Mouse (Mus musculus) megakaryocyte-erythroid progenitor cell, adult 5-6 weeks (primary cell): ENCODE data around the gene Hipk2. TPM values are rescaled to one million over a fixed set of nuclear protein-coding genes. Genes with fewer than 3 reads are reported as not detected.

Experiments used
- ATAC-seq: replicated peaks from 2 replicates; pipeline ENCODE4 v1.8.0; 2016; ENCODE audit warnings: mild to moderate bottlenecking, inconsistent platforms; ENCODE audit not compliant: severe bottlenecking, poor library complexity, low FRiP score, low TSS enrichment
- total RNA-seq, 2 experiments: library from RNA; stranded (forward) in 1 of 2; stranded (reverse) in 1 of 2; fragments of 200-1000, 215-1000 nt in 1 of 2; fragments of >200 nt in 1 of 2; fragmentation: Nextera tagmentation in 1 of 2; gene quantifications; 2 replicates each; pipeline ENCODE4 v1.2.3; 2014 to 2017

Hipk2 gene
- total RNA-seq, 2 experiments from 2014 or later, result 9.2 to 24.3 TPM

DNA sequence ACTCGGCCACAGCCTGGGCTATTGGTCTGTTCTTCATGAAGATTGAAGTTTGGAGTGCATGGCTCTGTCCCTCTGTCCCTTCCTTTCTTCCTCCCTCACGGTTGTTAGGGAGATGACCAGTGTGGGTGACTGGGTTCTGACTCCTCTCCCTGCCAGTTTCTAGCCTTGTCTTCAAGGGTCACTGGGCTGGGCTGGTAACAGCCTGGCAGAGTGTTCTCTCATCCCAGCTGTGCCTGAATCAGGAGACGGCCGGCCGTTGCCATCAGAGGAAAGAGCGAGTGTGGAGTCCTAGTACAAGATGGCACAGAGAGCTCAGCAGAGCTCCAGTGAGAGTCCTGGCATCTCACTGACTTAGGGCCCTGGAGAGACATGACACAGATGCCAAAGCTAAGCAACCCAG lies 32.4 kb upstream of the Hipk2 start:
- ATAC-seq, result no peak

GRCm38 (mm10) chr6:38906005-38906404 lies 30.0 kb upstream of the Hipk2 start:
- no peak for ATAC-seq

DNA sequence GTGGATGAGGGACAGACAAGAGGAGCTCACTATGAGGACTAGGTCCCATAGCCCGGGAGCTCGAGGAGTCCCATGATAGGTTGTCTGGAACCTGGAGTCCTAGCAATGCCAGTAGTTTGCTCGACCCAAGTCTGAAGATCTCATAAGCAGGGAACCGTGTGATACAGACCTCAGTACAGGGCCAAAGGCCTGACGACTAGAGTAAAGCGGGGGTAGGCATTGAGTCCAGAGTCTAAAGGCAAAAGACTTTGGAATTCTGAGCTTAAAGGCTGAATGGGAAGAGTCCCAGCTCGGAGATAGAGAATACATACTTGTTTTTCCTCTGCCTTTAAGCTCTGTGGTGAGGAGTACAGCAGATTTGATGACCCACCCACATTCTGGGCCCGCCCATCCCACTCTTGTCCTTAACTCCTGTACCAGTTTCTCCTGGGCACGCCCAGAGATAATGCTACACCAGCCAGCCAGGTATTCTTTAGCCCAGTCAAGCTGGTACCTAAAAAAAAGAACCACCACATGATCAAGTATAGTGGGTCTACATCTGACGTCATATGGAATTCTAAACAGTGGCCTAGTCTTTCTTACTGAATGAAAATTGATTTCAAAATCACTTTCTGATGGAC lies 27.0 kb upstream of the Hipk2 start:
- no peak for ATAC-seq

- no peak for ATAC-seq
Observed at GRCm38 (mm10) chr6:38901636-38902035, 25.7 kb upstream of the Hipk2 start.

GRCm38 (mm10) chr6:38901152-38901551 lies 25.2 kb upstream of the Hipk2 start:
- no peak for ATAC-seq

GRCm38 (mm10) chr6:38900479-38901126 lies 24.6 kb upstream of the Hipk2 start:
- ATAC-seq, result peak; percentile 78

DNA sequence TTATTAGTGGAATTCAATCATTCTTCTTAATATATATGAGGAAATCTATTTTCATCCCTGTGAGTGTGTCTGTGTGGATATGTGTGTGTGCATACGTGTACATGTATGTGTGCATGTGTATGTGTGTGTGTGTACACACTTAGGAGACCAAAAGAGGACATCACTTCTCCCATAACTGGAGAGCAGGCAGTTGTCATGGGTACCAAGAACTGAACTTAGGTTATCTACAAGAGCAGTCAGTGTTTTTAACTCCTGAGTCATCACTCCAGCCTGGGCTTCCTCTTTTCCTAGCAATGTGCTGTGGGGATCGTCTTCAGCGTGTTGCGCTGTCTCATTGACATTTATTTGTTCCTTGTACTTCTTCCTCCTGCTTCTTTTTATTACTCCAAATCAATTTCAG lies 24.1 kb upstream of the Hipk2 start:
- peak; percentile 72 for ATAC-seq

- ATAC-seq, result no peak
Observed at GRCm38 (mm10) chr6:38893615-38894014, 17.6 kb upstream of the Hipk2 start.

GRCm38 (mm10) chr6:38892017-38892416 lies 16.1 kb upstream of the Hipk2 start:
- ATAC-seq, result peak; percentile 86

- no peak for ATAC-seq
Observed at GRCm38 (mm10) chr6:38889156-38889555, 13.2 kb upstream of the Hipk2 start.

DNA sequence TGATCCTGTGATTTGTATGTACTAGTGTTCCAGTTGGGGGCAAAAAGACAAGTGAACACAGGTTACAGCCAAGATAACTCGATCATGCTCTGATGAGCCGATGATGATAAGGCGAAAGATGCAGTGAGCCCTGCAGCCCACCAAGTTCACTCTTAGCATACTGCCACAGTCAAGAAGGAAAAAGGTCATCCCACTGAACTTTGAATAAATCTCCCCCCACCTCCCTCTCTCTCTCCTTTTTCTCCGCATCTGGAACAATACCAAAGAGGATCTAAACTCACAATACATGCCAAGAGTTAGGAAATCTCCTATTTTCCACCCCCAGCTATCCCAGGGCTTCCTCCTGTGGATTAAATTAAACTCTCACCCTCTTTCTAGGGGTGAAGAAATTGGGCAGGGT lies 11.5 kb upstream of the Hipk2 start:
- ATAC-seq, result no peak

- no peak for ATAC-seq
Observed at GRCm38 (mm10) chr6:38885132-38885531, 9.2 kb upstream of the Hipk2 start.

DNA sequence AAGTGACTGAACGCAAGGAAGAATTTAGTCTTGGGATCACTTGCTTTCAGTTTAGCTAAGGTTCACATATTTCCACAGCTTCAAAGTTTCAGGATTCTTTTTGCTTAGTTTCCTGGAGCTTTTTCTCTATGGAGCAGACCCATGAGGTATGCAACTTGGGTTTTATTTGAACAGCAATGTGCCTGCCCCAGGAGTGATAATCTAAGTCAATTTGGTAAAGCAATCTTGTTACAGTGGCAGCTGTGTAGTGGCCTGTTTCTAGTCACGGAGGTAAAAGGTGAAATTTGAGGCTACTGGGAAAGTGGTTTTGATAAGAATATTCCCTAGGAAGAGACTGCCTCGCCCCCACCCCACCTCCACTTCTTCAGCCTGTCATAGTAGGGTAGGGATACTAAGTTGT lies 8.5 kb upstream of the Hipk2 start:
- no peak for ATAC-seq

DNA sequence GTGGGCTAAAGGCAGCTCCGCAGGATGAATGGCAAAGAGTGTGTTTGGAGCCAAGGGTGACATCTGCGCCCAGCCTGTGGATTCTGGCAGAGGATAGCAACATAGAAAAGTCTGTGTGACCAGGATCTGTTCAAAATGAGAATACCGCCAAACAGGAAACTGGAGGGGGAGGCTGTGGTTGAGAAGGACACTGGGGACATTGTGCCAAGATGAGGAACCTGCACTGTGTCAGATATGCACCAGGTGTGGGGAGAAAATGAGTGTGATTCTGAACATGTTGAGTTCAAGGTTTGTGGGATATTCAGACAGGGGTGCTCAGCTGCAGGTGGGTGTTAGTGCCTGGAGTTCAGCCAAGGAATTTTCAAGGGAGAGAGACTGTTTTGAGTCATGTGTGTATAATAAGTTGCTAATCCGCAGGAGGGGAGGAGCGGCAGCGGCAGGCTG lies 6.8 kb upstream of the Hipk2 start:
- ATAC-seq, result 0 out of 2 replicates have a peak, but pooled peaks have one; percentile 15

- no peak for ATAC-seq
Observed at GRCm38 (mm10) chr6:38881975-38882374, 6.0 kb upstream of the Hipk2 start.

GRCm38 (mm10) chr6:38881468-38881867 lies 5.5 kb upstream of the Hipk2 start:
- ATAC-seq, result no peak

GRCm38 (mm10) chr6:38877674-38878073 lies 1.7 kb upstream of the Hipk2 start:
- ATAC-seq, result no peak

GRCm38 (mm10) chr6:38875258-38876070 lies 501 bp downstream of the Hipk2 start, which contains the start of gene Tbxas1:
Gene Tbxas1, plus strand, starts transcription at chr6:38875404.
- ATAC-seq, result no peak

DNA sequence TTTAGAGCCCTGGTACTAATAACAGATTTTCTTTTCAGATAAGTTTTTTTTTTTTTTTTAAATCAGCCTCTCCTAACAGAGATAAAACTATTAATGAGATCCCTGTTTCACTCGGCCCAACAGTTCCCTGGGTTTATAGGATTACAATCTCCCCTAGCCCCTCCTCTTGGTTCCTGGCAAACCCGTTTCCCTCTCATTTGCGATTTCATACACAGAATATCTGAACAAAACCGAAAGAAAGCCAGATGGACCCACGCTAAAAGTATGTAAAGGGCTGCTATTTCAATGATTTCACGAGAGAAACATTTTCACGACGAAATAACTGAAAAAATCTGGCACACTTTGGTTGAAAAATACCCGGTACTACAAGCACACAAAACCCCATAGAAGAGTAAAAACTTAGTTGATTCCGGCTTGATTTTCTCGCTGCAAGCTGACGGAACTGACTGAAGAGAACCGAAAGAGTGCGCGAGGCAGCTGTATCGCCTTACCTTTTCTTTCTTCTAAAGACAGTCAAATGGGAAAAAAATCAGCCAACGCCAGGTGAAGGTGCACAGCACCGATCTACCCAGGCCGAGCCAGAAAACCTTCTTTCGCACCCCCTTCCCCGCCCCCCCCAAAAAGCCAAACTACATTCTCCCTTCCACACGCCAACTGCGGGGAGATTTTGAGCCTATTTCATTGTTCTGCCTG lies 1.3 kb downstream of the Hipk2 start:
- ATAC-seq, result peak; percentile 42; the same call in 1 of the 2 replicates

DNA sequence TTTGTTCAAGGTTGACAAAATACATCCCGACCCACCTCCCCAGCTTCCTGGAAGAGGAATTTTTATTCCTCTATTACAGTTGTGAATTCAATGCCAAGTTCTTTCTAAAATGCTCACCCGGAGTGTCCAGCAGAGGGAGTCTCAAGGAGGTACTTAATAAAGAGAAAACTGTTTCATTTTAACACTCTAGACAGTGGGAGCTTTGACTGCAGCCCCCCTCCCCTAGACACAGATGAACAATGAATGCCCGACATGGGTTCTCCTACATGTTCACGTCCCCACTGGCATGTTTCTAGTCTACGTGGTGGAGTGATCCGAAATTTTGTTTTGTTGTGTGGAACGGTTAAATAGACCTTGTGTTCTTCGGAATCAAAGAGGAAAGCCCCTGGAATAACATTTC lies 1.9 kb downstream of the Hipk2 start:
- ATAC-seq, result peak; percentile 45; the same call in 1 of the 2 replicates
